Mouse (Mus musculus): ENCODE results near the gene Nrgn.
A peak's percentile ranks its signal among the peaks of the same experiment; 100 is the strongest.

Gene Nrgn

GRCm38 (mm10) chr9:37552536-37553293 is at the start of gene Nrgn:
TSS of gene Nrgn (minus strand) at chr9:37552904.
- peak; percentile 70 to 81 for DNase-seq (ENCODE audit: low spot score in 2 of 2)

GRCm38 (mm10) chr9:37600538-37601205 is 48.0 kb upstream of the Nrgn start:
- DNase-seq (ENCODE audit: low spot score in 2 of 2), result no peak

- DNase-seq (ENCODE audit: low spot score in 2 of 2), result no peak
Measured at GRCm38 (mm10) chr9:37598637-37599036, 45.9 kb upstream of the Nrgn start.

GRCm38 (mm10) chr9:37595570-37595969 is 42.9 kb upstream of the Nrgn start:
- no peak for DNase-seq (ENCODE audit: low spot score in 2 of 2)

GRCm38 (mm10) chr9:37593690-37594089 is 41.0 kb upstream of the Nrgn start:
- DNase-seq (ENCODE audit: low spot score in 2 of 2), result no peak

GRCm38 (mm10) chr9:37592633-37593032 is 39.9 kb upstream of the Nrgn start:
- no peak for DNase-seq (ENCODE audit: low spot score in 2 of 2)

GRCm38 (mm10) chr9:37592025-37592424 is 39.3 kb upstream of the Nrgn start:
- DNase-seq (ENCODE audit: low spot score in 2 of 2), result no peak

- DNase-seq (ENCODE audit: low spot score in 2 of 2), result no peak
Measured at GRCm38 (mm10) chr9:37590381-37590780, 37.7 kb upstream of the Nrgn start.

- no peak for DNase-seq (ENCODE audit: low spot score in 2 of 2)
Measured at GRCm38 (mm10) chr9:37586718-37587117, 34.0 kb upstream of the Nrgn start.

GRCm38 (mm10) chr9:37583594-37583993 is 30.9 kb upstream of the Nrgn start:
- DNase-seq (ENCODE audit: low spot score in 2 of 2), result no peak

- peak; percentile 35 to 68 for DNase-seq (ENCODE audit: low spot score in 2 of 2)
Measured at GRCm38 (mm10) chr9:37576436-37576930, 23.8 kb upstream of the Nrgn start.

- DNase-seq (ENCODE audit: low spot score in 2 of 2), result no peak
Measured at GRCm38 (mm10) chr9:37572204-37572876, 19.6 kb upstream of the Nrgn start.

GRCm38 (mm10) chr9:37569231-37569835 is 16.6 kb upstream of the Nrgn start:
- DNase-seq (ENCODE audit: low spot score in 2 of 2), result no peak

GRCm38 (mm10) chr9:37568605-37569214 is 16.0 kb upstream of the Nrgn start:
- no peak for DNase-seq (ENCODE audit: low spot score in 2 of 2)

- DNase-seq (ENCODE audit: low spot score in 2 of 2), result no peak
Measured at GRCm38 (mm10) chr9:37567892-37568604, 15.3 kb upstream of the Nrgn start.

GRCm38 (mm10) chr9:37567454-37567853 is 14.8 kb upstream of the Nrgn start:
- no peak for DNase-seq (ENCODE audit: low spot score in 2 of 2)

- no peak for DNase-seq (ENCODE audit: low spot score in 2 of 2)
Measured at GRCm38 (mm10) chr9:37567019-37567418, 14.3 kb upstream of the Nrgn start.

GRCm38 (mm10) chr9:37563805-37564204 is 11.1 kb upstream of the Nrgn start:
- DNase-seq (ENCODE audit: low spot score in 2 of 2), result no peak

- DNase-seq (ENCODE audit: low spot score in 2 of 2), result no peak
Measured at GRCm38 (mm10) chr9:37560617-37561016, 7.9 kb upstream of the Nrgn start.

GRCm38 (mm10) chr9:37556366-37556765 is 3.7 kb upstream of the Nrgn start:
- DNase-seq (ENCODE audit: low spot score in 2 of 2), result no peak
